Mouse (Mus musculus) large intestine, adult 2 months (tissue): ENCODE measurements around the gene A930004D18Rik. TPM values are rescaled to one million over a fixed set of nuclear protein-coding genes. Genes with fewer than 3 reads are reported as not detected.

Source experiments
- DNase-seq: peaks from one replicate; pipeline ENCODE4 v3.0.0-alpha.2; 2012; ENCODE audit warnings: low read depth, low spot score
- WGBS: fragments of 180-500 bp; shearing (Covaris S2); methylation state at CpG from one replicate; pipeline ENCODE4 v1.1.7; 2018; 5-methylcytosine and 5-hydroxymethylcytosine counted together
- polyA plus RNA-seq: library from polyadenylated mRNA; depleted of rRNA; stranded (reverse); fragments of >200 nt; gene quantifications from 2 replicates; pipeline ENCODE4 v1.2.3, GENCODE M21; 2012

A930004D18Rik gene
- polyA plus RNA-seq, 1 experiment = 0.45 TPM

DNA sequence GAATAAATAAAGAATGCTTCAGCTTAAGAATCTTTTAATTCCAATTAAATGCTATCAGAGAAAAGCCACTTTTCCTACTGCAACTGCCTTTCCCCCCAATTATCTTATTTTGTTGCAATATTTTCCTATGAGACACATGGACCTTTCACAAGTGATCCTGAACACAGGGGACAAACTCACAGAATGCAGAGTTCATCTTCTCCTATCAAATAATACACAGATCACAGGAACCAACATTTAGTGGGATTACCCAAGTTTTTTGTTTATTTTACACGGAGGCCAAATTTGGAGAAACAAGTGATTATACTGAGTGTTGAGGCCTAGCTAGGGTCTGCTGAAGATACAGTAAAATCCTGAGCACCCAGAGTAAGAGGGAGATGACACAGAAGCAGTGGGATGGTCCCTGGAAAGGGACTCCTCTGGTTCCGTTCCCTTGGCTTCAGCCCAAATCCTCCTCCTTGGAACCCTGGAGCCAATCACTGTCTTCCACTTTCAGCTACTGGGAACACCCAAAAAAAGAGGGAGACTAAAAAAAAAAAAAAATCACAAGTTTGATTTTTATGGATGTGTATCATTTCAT, 16.5 kb upstream of the A930004D18Rik start:
- WGBS = 51% methylated on average over 2 of the region's 2 CpGs
- DNase-seq = no peak

DNA sequence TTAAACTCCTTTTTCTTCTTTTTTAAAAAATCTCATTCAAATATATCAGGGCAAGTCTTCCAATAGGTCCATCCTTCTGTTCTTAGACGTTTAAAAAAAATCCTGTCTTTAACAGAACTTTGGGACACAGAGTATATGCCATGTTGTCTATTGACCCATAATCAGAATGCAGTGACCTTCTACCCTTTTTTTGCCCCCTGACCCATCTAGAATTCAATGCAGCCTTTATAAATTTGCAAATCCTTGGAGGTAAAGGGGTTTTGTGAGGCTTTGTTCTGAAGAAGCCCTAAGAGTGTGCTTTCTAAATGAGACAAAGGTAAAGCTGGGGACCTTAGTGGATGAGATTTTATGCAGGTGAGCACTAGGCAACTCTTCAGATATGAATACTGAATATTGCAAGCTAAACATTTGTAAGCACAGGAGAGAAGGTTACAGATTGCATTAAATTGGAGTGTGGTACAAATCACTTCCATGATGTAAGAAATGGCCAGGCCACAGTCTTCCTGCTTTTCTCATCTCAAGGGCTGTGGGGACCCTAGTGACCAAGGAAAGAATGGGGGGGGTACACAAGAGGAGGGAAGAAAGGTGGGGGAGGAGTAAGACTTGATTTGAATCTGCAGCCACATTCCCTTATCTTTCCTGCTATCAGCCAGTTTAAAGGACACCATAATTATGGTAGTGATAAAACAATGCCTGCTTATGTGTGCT, 15.9 kb upstream of the A930004D18Rik start:
- WGBS = 93% methylated on average over 1 of the region's 1 CpGs
- no peak for DNase-seq

DNA sequence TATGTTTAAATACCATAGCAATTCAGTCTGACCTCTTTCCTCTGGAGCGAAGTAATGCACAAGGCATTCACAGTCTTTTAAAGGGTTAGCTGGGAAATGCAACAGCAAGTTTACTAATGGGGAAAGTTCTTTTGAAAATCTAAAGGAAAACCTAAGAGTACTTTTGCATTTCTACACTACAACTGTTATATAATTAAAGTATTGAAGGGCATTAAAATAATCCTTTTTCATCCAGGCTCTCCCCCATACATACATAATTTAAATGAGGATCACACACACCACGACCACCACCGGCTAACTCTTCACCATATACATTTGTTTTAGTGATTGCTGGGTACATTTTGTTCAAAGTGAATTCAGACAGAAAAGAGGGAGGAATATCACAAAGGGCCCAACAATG, 15.0 kb upstream of the A930004D18Rik start:
- DNase-seq = no peak
- WGBS = 90% methylated on average over 3 of the region's 3 CpGs

DNA sequence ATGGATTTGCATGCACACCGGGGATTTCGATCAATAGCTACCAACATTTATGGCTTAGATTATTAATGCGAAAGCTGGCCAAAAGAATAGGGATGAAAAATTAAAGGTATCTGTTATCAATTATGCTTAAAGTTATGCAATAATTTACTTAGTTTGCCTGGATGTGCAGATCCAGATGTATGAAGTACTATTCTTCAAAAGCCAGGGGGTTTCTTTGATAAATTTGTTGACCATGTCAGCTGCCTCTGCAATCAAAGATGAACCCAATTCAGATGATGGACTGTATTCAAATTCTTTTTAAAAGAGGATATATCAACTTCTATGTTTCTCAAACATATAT, 14.3 kb upstream of the A930004D18Rik start:
- WGBS = 94% methylated on average over 3 of the region's 3 CpGs
- DNase-seq = no peak

DNA sequence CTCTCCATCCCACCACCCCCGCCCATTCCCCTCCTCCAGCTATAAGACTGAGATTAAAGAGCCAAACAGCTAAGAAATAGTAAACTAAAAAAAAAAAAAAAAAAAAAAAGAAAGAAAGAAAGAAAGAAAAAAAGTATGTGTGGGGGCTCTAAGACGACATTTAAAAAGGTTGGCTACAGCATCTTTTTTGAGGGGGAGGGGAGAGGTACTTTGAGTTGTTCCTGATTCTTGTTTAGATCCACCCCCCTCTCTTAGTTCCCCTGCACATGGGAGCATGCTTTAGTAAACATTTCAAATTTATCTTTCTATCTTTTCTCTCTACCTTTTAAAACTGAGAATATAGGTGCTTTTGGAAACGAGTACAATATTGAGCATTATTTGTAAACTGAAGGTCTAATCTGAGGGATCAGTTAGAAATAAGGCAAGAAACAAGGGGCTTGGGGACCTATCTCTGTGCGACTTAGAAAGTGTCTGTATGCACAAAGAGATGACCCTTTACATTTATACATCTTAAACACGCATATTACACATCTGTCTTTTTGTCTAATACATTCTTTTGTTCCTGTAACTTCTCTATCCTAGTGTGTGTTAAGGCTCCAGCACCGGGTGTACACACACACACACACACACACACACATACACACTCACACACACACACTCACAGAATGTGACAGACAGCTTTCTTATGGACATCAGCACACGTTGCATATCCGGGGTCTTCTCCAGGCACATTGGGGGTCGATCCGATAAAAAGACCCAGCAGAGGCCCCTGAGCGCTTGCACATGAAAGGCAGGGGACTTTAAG, 13.7 kb upstream of the A930004D18Rik start:
- no peak for DNase-seq
- WGBS = 81% methylated on average over 11 of the region's 11 CpGs

DNA sequence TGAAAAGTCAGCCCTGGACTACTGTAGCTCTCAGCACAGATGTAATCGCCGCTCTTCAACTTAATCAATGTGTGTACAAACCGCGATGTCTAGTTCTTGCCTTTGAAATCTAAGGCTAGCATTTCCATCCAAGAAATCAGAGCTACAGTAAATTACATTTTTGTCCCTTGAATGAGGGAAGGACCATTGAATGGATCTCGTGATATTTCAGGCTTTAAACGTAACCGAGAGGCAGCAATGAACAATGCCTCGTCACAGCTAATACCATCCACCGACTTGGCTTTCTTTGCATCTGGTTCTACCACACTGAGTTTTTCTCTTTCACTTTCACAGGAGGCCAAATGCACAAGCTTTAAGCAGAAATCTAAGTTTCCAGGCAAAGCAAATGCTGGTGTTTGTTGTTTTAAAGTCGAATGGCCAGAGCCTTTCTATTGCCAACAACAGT, 13.0 kb upstream of the A930004D18Rik start:
- WGBS = 43% methylated on average over 10 of the region's 10 CpGs
- no peak for DNase-seq

DNA sequence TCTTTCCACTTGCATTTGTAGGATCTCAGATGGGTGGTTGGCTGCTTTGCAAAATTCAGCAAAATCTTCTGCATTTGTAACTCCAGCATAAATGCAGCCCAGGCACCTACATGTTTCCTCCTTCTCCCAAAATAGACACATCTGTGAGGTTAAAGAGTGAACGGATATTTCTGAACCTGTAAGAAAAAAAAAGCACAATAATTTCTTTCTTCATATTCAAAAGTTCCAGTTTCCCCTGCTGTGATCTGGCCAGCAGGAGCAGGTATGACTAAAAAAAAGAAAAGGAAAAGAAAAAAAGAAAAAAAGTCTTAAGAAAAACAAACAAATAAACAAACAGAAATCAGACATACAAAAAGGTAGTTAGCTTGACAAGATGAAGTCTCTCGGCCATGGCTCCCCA, 12.5 kb upstream of the A930004D18Rik start:
- 65% methylated on average over 2 of the region's 2 CpGs for WGBS
- DNase-seq = no peak

DNA sequence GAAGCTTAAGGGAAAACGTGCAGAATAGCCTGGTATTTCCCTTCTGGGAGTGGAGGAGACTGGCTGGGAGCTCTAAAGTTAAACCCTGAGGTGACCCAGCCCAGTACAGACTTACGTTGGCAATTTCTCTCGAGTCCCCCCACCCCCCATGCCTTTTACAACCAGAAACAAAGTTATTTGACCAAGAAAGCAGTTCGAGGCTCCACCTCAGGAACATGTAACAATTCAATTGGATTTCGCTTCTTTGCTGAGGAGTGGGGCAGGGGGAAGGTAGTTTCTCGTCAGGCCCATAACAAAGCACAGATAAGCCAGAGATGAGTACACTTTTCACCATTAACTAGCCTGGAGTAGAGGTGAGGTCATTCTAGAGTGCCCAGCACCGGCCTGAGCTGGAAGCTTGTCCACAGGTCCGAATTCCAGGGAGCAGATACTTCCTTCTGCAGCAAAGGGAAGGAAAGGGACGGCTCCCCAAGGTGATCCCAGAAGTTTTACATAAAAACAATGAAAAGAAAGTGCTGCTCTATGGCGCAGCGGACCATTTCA, 11.8 kb upstream of the A930004D18Rik start:
- DNase-seq = no peak
- WGBS = 33% methylated on average over 11 of the region's 11 CpGs

DNA sequence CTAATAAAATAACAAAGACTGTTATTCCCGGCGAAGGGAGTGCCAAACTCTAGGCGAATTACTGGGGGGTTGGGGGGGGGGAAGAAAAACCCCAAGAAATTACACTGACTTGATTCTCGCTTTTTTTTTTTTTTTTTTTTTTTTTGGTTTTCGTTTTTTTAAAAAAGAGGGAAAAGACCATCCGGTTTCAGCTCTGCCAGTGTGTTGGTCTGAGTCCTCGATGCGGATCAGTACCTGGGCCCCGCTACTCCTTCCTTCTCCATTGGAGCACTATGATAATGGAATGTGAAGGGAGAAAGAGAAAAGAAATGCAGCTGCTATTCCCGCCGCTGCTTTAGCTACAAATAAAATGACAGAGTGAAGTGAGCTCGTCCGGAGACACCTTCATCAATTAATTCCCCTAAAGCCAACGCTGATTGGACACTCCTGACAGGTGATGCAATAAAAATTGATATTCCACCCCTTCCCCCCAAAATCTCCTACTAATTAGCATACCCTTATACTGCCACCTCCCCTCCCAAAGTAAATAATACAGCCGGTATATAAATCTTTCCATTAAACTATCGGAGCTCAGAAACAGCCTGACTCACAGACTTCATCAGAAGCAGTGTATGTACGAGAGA, 11.0 kb upstream of the A930004D18Rik start, which contains the start of gene Skida1:
Gene Skida1 (minus strand): TSS at position 599 of the 623 bp plus-strand sequence.
- WGBS = 5% methylated on average over 17 of the region's 17 CpGs

DNA sequence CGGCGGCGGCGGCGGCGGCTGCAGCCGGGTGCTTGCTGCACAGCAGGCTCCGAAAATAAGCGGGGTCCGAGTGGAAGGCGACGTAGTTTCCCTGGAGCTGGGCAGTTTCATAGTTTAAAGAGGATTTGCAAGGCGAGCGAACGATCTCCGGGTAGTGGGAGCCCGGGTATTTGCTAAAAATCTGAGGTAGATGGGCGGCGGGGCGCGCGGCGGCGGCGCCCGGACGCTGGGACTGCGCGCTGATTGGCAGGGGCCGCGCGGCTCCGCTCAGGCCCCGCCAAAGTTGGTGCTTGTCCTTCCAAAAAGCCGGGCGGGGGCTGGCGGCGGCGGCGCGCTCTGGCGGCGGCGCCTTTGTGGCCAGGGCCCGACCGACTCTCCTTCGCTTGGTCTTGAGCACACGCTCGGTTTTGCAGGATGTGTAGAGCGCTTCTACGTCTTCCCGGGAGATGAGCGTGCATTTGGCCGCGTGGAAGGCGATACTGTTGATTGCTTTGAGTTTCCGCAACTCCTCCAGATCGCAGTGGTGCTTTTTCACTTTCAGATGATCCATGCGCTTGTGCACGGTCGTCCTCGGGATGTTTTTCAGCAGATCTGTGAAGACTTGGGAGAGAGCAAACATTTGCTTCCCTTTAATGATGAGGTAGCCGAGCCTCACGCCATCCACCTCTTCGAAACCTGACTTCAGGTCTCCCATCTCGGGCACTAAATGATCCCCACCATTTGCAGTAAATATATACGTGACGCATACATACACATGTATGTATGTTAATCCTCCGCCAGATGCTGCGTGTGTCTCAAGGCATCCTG, 10.3 kb upstream of the A930004D18Rik start:
- no peak for DNase-seq
- WGBS = under 1% methylated on average over 70 of the region's 70 CpGs

More for the DNA sequence above, 11.0 kb upstream of the A930004D18Rik start, which contains the start of gene Skida1:
- no peak for DNase-seq

DNA sequence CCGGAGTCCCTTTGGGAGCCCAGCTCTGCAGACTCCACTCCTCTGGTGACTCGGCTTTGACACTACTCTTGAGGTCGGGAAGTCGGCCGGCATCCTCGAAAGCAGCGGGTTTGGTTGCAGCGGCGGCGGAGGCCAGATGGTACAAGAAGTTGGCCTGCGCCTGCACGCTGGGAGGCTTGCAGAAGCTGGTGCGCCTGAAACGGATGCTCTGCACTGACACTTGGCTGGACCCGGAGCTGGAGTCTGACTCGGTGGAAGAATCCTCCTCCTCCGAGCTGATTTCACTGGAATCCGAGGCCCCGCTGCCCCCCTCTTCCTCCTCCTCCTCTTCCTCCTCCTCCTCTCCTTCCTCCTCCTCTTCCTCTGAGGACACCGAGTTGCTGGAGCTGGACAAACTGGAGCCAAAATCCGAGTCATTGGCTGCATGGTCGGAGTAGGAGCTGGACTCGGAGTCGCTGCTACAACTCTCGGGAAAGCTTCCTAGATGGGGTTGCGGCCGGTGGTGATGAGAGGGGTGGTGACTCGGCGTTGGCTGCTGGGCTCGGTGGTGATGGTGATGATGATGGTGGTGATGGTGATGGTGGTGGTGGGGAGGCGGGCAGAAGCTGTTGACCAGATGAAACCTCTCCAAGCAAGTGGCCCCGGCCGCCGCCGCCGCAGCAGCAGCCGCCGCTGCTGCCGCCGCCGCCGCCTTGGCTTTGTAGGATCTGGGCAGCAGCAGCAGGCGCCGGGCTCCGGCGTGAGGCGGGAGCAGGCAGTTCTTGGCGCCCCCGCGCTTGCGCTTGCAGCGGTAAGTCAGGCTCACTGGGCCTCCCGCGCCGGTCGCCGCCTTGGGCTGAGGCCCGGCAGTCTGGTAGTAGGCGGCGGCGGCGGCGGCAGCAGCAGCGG, 9.5 kb upstream of the A930004D18Rik start:
- under 1% methylated on average over 64 of the region's 64 CpGs for WGBS
- DNase-seq = no peak

DNA sequence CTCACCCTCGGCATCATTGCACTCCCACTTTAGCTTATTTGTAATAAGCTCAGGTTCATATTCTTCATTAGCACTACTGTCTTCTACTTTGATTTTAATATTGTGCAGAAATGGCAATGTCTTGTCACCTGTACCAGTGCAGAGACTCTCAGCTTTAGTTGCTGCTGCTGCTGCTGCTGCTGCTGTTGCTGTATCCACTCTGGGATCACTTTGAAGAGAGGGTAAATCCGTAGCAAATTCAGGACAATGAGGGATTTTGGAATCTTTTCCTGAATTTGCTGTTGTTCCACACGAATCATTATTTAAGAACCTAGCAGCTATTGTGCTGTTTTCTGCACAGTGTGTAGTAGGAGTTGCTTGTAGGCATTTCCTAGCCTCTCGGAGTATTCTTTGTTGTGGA, 8.6 kb upstream of the A930004D18Rik start:
- 50% methylated on average over 4 of the region's 4 CpGs for WGBS
- no peak for DNase-seq

DNA sequence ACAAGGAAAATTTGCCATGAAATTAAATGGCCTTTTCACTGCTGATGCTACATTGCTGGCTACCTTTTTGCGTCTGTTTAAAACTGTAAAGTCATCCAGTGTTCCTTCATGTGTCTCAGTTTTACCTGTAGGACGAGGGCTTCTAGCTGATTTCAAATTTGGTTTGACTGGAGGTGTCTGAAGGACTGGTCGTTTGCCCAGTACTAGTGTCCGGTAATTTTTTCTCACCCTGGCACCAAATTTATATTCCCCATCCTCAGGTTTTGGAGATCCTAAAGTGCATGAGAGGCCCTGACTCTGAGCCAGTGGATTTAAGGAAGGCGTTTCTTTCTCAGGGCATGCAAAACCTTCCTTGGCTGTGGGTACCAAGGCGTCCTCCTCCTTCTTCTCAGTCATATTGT, 8.2 kb upstream of the A930004D18Rik start:
- no peak for DNase-seq
- 75% methylated on average over 6 of the region's 6 CpGs for WGBS

DNA sequence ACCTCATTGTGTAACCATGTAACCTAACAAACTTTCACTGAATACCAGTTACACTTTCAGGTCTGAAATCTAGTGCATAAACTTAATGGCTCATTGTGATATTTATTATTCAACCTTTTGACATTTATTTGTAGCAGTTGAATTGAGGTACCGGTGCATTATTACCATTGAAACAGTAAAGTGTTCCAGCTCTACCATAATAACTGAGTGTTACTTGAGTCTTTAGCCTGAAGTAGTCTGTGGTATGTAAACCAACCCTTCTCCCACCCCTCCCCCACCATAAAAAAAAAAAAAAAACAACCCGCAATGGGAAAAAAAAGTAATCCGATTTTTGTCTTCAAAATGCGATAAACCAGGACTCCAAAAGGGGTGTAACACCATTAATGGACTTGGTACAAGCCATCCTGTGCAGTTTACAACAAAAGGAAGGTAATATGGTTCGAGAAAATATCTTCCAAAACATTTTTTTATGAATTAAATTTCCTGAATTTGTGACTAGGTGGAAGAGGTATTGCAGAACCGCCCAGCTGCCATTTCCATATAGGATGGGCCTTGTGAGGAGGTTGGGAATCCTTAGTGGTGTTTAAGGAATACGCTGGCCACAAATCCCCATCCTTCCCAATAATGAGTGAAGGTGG, 7.7 kb upstream of the A930004D18Rik start:
- WGBS = 72% methylated on average over 7 of the region's 7 CpGs
- DNase-seq = no peak

DNA sequence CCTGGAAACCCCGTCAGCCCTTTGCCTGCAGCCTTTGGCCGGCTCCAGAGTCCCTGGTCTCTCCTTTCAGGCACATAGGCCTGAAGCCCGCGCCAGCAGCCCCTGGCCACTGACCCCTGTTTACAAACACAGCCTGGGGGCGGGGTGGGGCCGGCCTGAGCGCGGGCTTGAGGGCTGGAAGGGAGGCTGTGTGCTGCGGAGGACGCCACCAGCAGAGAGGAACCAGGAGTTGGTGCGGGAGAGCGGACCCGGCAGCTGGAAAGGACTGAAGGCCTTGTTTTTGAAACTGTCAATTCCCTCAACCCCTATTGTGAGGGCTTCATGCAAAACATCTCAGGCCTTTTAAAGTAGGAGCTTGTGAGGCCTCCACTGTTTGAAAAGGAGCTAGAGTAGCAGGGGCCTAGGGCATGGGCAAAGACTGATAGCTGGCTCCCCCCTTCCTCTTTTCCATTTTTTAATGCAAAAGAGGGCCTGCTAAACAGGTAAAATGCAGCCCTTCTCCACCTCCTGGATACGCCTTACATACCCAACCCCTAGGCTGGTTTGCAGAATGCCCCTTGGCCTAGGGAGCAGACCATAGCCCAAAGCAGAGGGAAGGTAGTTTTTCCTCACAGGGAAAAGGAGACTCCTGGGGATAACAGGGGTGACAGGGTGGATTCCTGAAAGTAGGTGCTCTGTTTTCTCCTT, 3.8 kb upstream of the A930004D18Rik start:
- DNase-seq = no peak
- WGBS = 85% methylated on average over 14 of the region's 14 CpGs

DNA sequence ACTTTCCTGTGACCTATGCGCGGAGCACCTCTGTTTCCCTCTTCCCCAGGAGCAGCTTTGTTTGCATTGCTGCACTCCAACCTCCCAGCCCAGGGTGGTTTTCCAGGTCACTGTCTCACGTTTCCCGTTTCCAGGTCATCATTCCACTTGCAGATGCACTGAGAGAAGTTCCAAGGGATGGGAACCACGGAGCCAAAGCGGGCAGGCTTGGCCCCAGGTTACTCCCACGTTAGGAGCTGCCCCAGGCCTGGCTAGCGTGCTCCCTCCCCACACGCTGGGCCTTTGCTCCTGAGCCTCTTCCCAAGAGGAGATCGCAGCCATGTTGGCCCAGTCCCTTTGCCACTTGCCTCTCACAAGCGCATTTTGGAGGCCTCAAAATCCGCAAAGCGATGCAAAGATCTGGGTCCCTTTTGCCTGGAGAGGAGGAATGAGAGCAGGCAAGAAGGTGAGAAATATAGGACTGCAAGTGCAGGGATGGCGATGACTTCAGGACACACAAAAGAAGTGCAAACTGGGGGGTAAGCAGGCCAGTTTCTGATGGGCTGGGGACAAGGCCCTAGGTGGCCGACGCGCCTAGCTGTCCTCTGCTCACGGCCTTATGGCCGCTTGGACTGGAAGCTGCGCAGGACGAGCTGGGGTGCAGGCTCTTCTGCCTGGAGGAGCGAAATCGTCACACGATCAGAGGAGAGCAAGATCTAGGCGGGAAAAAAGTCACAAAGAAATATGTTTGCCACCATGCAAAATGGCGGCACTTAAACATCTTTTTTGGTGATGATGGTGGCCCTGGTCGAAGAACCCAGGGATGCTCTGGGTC, 3.0 kb upstream of the A930004D18Rik start:
- 95% methylated on average over 27 of the region's 27 CpGs for WGBS
- no peak for DNase-seq
